Mouse (Mus musculus) embryonic facial prominence, embryonic 11.5 days (tissue): Measurements from ENCODE around the gene Heatr5a. TPM values are rescaled to one million over a fixed set of nuclear protein-coding genes. Genes with fewer than 3 reads are reported as not detected.

Source experiments
- ATAC-seq: fragments of 200-750 bp; cut with Nextera tagmentation; replicated peaks from 2 replicates; pipeline ENCODE4 v1.8.0; 2017; ENCODE audit warnings: low read depth; ENCODE audit not compliant: insufficient number of reproducible peaks, low FRiP score, low TSS enrichment
- DNase-seq: peaks from one replicate; pipeline ENCODE4 v3.0.0-alpha.2; 2015; ENCODE audit warnings: low spot score
- H3K27ac ChIP-seq: fragments of 300-500 bp; sonication (generic); replicated peaks from 2 replicates; pipeline ENCODE4 v1.5.1; 2014; ENCODE audit warnings: mild to moderate bottlenecking, low read depth, low read length, control low read depth
- H3K27me3 ChIP-seq: fragments of 300-500 bp; sonication (generic); 2 replicates; pipeline ENCODE4 v1.6.1; 2014; ENCODE audit warnings: mild to moderate bottlenecking, low read length, moderate library complexity, mixed read lengths; ENCODE audit not compliant: control insufficient read depth, insufficient read depth
- H3K36me3 ChIP-seq: fragments of 300-500 bp; sonication (generic); replicated peaks from 2 replicates; pipeline ENCODE4 v1.6.1; 2014; ENCODE audit warnings: low read depth, mild to moderate bottlenecking, low read length, moderate library complexity, mixed read lengths; ENCODE audit not compliant: control insufficient read depth, insufficient read depth
- H3K4me1 ChIP-seq: fragments of 300-500 bp; sonication (generic); 2 replicates; pipeline ENCODE4 v1.6.1; 2014; ENCODE audit warnings: low read length, mixed read lengths; ENCODE audit not compliant: control insufficient read depth, insufficient read depth
- H3K4me2 ChIP-seq: fragments of 300-500 bp; sonication (generic); 2 replicates; pipeline ENCODE4 v1.6.1; 2014; ENCODE audit warnings: low read depth, mild to moderate bottlenecking, control low read depth, low read length, moderate library complexity
- H3K4me3 ChIP-seq: fragments of 300-500 bp; sonication (generic); 2 replicates; pipeline ENCODE4 v1.5.1; 2014; ENCODE audit warnings: low read depth, low read length, control low read depth
- H3K9ac ChIP-seq: fragments of 300-500 bp; sonication (generic); replicated peaks from 2 replicates; pipeline ENCODE4 v1.6.1; 2014; ENCODE audit warnings: mild to moderate bottlenecking, control low read depth, low read length
- H3K9me3 ChIP-seq: fragments of 300-500 bp; sonication (generic); replicated peaks from 2 replicates; pipeline ENCODE4 v1.6.1; 2016; ENCODE audit warnings: mild to moderate bottlenecking, low read length, inconsistent platforms, mixed read lengths; ENCODE audit not compliant: control insufficient read depth
- WGBS: fragments of 180-500 bp; shearing (Covaris S2); extraction: QIAGEN DNeasy Blood & Tissue Kit; methylation state at CpG from one replicate; pipeline ENCODE4 v1.1.7; 2014; 5-methylcytosine and 5-hydroxymethylcytosine counted together
- polyA plus RNA-seq: library from polyadenylated mRNA; unstranded; fragments of >200 nt; fragmentation: Nextera tagmentation; extraction: Ambion mirVana; gene quantifications from 2 replicates; pipeline ENCODE4 v1.2.1, GENCODE M21; 2014

The Heatr5a gene
- polyA plus RNA-seq, 1 experiment from 2014 or later = 8.6 TPM

DNA sequence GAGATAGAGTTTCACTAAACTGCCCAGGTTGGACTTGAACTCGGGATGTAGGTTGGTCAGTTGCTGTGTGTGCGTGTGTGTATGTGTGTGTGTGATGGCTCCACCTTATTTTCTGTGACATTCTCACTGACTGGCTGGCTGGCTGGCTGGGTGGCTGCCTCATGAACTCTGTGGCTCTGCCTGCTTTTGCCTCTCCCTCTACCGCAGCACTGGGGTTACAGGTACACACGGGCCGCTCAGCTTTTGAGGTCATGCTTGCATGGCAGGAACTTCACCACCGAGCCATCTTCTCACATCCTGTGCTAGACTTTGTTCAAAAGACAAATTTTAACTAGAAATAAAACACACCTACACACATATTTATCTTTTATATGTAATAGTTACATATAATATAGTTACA lies 84.8 kb downstream of the Heatr5a start:
- Histone ChIP-seq H3K27ac (no peak overlapping the region), H3K4me2 (no peak overlapping the region), H3K9ac (no peak overlapping the region), H3K9me3 (no peaks in the 10 kb centered on the region), H3K4me1 (no peaks in the 10 kb centered on the region), H3K36me3 (no peaks in the 10 kb centered on the region), H3K4me3 (no peak overlapping the region), H3K27me3 (no peaks in the 10 kb centered on the region)
- no peak for ATAC-seq
- no peak for DNase-seq
- WGBS = 86% methylated on average over 6 of the region's 6 CpGs

- DNase-seq = no peak
- H3K27ac ChIP-seq = no peak overlapping the region
- H3K4me1 ChIP-seq = no peaks in the 10 kb centered on the region
- H3K9ac ChIP-seq = no peak overlapping the region
- H3K4me2 ChIP-seq = no peak overlapping the region
- no peak for ATAC-seq
- no peaks in the 10 kb centered on the region for H3K27me3 ChIP-seq
- H3K9me3 ChIP-seq = no peaks in the 10 kb centered on the region
- H3K36me3 ChIP-seq = peaks cover 2% of the 10 kb centered on the region; the same call in 1 of the 2 replicates
- 98% methylated on average over 2 of the region's 2 CpGs for WGBS
- no peak overlapping the region for H3K4me3 ChIP-seq
Observed at GRCm38 (mm10) chr12:51884801-51885200, 86.3 kb downstream of the Heatr5a start.

DNA sequence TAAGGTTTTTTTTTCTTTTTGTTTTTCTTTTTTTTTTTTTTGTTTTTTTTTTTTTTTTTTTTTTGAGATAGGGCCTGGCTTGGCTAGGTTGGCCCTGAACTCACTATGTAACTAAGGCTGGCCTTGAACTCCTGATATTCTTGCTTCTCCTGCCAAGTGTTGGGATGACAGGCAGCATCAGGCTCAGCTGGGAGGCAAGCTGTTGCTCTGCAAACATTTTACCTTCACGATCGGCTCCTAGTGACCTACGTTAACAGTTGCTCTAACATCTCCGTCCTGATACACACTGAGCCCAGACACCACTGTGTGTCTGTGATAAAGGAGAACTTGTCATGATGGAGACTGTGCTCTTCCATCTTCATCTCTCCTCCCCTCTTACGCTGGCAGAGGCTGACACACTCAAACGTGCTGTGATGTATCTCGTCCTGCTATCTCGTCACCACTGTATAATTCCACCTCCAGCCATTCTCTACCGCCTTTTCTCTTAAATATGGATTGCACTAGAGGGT lies 87.8 kb downstream of the Heatr5a start:
- H3K9ac ChIP-seq = no peak overlapping the region
- no peak overlapping the region for H3K27ac ChIP-seq
- DNase-seq (no peak), ATAC-seq (no peak)
- no peaks in the 10 kb centered on the region for H3K4me1 ChIP-seq
- no peak overlapping the region for H3K4me3 ChIP-seq
- 91% methylated on average over 9 of the region's 9 CpGs for WGBS
- H3K9me3 ChIP-seq = no peaks in the 10 kb centered on the region
- H3K27me3 ChIP-seq = no peaks in the 10 kb centered on the region
- H3K36me3 ChIP-seq = peaks cover 2% of the 10 kb centered on the region; the same call in 1 of the 2 replicates
- no peak overlapping the region for H3K4me2 ChIP-seq

DNA sequence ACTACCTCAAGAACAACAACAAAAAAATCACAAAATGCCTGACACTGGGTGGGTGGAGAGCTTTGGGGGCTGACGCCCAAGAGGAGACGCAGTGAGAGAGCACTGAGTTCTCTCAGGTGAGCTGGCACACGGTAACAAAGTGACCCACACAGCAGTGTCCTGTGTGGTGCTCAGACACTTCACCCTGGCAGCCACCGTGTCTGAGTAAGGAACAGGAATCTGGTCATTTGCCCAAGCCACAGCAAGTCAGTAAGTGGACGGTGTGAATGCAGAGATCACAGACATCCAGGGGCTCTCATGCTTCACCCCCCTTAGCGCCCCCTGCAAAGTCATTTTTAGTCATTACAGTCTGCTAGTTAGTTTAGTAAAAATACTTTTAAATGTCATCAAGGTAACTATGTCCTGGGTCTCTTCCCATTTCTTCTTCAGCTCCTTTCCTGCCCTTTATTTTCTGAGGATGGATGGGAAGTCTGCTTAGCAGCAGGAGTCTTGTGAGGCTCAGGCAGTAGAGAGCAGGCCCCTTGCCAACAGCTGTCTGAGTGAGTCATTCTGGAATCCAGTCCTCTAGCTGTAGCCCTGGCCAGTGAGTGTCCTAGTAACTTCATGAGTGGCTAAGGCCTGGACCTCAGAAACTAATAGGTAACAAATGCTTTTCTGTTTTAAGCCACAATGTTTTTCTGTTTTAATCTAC lies 88.4 kb downstream of the Heatr5a start:
- Histone ChIP-seq H3K4me3 (no peak overlapping the region), H3K27ac (no peak overlapping the region), H3K9me3 (no peaks in the 10 kb centered on the region), H3K9ac (no peak overlapping the region), H3K4me1 (no peaks in the 10 kb centered on the region), H3K4me2 (no peak overlapping the region), H3K36me3 (peaks cover 2% of the 10 kb centered on the region; the same call in 1 of the 2 replicates), H3K27me3 (no peaks in the 10 kb centered on the region)
- DNase-seq (no peak), ATAC-seq (no peak)
- WGBS = 93% methylated on average over 6 of the region's 6 CpGs

DNA sequence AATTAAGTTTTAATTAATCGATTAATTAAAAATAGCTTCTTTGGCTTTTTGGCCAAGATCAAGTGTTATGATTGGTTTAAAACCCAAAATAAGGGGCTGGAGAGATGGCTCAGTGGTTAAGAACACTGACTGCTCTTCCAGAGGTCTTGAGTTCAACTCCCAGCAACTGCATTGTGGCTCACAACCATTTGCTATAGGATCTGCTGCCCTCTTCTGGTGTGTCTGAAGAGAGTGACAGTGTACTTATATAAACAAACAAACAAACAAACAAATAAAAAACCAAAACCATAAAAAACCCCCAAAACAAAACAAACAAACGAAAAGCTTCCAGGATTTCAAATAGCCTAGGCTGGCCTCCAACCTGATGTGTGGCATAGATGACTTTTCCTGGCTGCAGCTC lies 89.3 kb downstream of the Heatr5a start:
- Histone ChIP-seq H3K27ac (no peak overlapping the region), H3K9ac (no peak overlapping the region), H3K27me3 (no peaks in the 10 kb centered on the region), H3K4me2 (no peak overlapping the region), H3K9me3 (no peaks in the 10 kb centered on the region), H3K4me1 (no peaks in the 10 kb centered on the region), H3K36me3 (peaks cover 2% of the 10 kb centered on the region; the same call in 1 of the 2 replicates), H3K4me3 (no peak overlapping the region)
- ATAC-seq (no peak), DNase-seq (no peak)
- 92% methylated on average over 2 of the region's 2 CpGs for WGBS

DNA sequence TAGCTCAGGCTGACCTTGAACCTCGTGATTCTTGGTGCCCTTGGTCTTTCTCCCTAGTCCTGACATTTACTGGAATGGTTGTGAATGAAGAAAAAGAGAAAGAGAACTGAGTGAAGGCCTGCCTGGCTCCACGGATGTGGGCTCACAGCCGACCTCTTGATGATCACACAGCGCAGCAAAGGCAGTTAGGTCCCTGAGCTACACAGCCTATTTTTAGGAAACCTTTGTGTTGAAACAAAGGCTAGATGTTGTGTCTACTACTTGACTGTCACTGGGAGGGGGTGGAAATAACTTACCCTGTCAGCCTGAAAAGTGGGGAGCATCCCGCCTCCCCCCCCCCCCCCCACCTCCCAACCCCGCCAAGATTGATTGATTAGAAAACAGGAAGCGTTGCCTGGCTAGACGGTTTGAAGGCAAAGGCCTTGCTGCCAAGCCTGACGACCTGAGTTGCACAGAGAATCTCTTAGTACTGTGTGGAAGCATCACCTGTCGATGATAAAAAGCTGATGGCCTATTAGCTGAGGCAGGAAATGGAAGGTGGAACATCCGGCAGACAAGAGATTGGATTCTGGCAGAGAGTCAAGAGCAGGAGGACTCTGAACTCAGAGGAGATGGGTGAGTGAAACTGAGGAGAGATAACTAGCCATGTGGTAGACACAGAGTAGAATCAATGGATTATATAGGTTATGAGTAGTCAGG lies 99.5 kb downstream of the Heatr5a start:
- no peak overlapping the region for H3K9ac ChIP-seq
- H3K27ac ChIP-seq = no peak overlapping the region
- no peaks in the 10 kb centered on the region for H3K9me3 ChIP-seq
- no peak overlapping the region for H3K4me2 ChIP-seq
- no peaks in the 10 kb centered on the region for H3K27me3 ChIP-seq
- no peaks in the 10 kb centered on the region; the same call in 1 of the 2 replicates for H3K36me3 ChIP-seq
- 76% methylated on average over 11 of the region's 11 CpGs for WGBS
- ATAC-seq (no peak), DNase-seq (no peak)
- no peak overlapping the region for H3K4me3 ChIP-seq
- no peaks in the 10 kb centered on the region for H3K4me1 ChIP-seq

DNA sequence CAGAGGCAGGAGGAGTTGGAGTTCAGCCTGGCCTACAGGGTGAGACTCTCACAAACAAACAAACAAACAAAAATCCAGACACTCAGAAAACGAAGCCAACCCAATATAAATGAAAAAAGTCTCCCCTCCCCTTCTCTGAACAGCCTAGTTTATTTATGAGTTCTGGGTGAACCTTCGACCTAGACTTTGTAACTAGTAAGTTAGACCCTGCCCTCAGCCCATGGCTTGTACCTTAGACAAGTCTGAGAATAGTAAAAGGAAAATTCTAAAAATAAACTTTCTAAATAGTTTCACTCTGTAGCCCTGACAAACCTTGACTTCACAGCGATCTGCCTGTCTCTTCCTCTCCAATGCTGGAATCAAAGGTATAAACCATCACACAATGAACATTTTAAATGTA lies 101.6 kb downstream of the Heatr5a start:
- ATAC-seq (no peak), DNase-seq (no peak)
- no peaks in the 10 kb centered on the region for H3K4me1 ChIP-seq
- H3K4me2 ChIP-seq = no peak overlapping the region
- H3K9me3 ChIP-seq = no peaks in the 10 kb centered on the region
- WGBS = 87% methylated on average over 3 of the region's 3 CpGs
- H3K27ac ChIP-seq = no peak overlapping the region
- no peak overlapping the region for H3K9ac ChIP-seq
- no peaks in the 10 kb centered on the region for H3K27me3 ChIP-seq
- H3K4me3 ChIP-seq = no peak overlapping the region
- no peaks in the 10 kb centered on the region for H3K36me3 ChIP-seq

GRCm38 (mm10) chr12:51867076-51867475 lies 104.0 kb downstream of the Heatr5a start:
- no peaks in the 10 kb centered on the region for H3K36me3 ChIP-seq

More at GRCm38 (mm10) chr12:51867076-51867475, 104.0 kb downstream of the Heatr5a start:
- 82% methylated on average over 8 of the region's 8 CpGs for WGBS
- no peak overlapping the region for H3K9ac ChIP-seq
- no peaks in the 10 kb centered on the region for H3K4me1 ChIP-seq
- no peak overlapping the region for H3K4me2 ChIP-seq
- no peak overlapping the region for H3K4me3 ChIP-seq
- no peak for DNase-seq
- no peak for ATAC-seq
- H3K9me3 ChIP-seq = no peaks in the 10 kb centered on the region
- H3K27ac ChIP-seq = no peak overlapping the region
- H3K27me3 ChIP-seq = no peaks in the 10 kb centered on the region
